Mouse (Mus musculus) thymus, adult 2 months (tissue): ENCODE data around the gene Mindy3. TPM values are rescaled to one million over a fixed set of nuclear protein-coding genes. Genes with fewer than 3 reads are reported as not detected.

Experiments used
- DNase-seq: peaks from one replicate; pipeline ENCODE4 v3.0.0; 2021
- H3K27ac ChIP-seq: fragments of 200-500 bp; 2 replicates; pipeline ENCODE4 v1.5.1; 2012; ENCODE audit warnings: low read length, control low read depth; ENCODE audit not compliant: control insufficient read depth, insufficient read depth
- H3K27me3 ChIP-seq: fragments of 200-500 bp; 2 replicates; pipeline ENCODE4 v1.6.1; 2012; ENCODE audit warnings: mild to moderate bottlenecking, low read length, moderate library complexity, mixed read lengths; ENCODE audit not compliant: control insufficient read depth, insufficient read depth
- H3K36me3 ChIP-seq: fragments of 200-500 bp; 2 replicates; pipeline ENCODE4 v1.6.1; 2012; ENCODE audit warnings: mild to moderate bottlenecking, low read length, moderate library complexity; ENCODE audit not compliant: control insufficient read depth, insufficient read depth
- H3K4me1 ChIP-seq: fragments of 200-500 bp; replicated peaks from 2 replicates; pipeline ENCODE4 v1.6.1; 2012; ENCODE audit warnings: low read length; ENCODE audit not compliant: control insufficient read depth, insufficient read depth
- H3K4me3 ChIP-seq: fragments of 200-500 bp; 2 replicates; pipeline ENCODE4 v1.5.1; 2012; ENCODE audit warnings: mild to moderate bottlenecking, low read length, control low read depth, moderate library complexity; ENCODE audit not compliant: control insufficient read depth, insufficient read depth
- CTCF ChIP-seq: fragments of 200-500 bp; IDR thresholded peaks from 2 replicates; pipeline ENCODE4 v1.5.1; 2012; ENCODE audit warnings: mild to moderate bottlenecking, control low read depth, low read length, moderate library complexity, borderline replicate concordance; ENCODE audit not compliant: control insufficient read depth, poor library complexity, insufficient read depth; ENCODE audit errors: extremely low read depth
- POLR2A ChIP-seq: fragments of 200-500 bp; IDR thresholded peaks from 2 replicates; pipeline ENCODE4 v1.6.1; 2012; ENCODE audit warnings: mild to moderate bottlenecking, low read length, control low read depth, moderate library complexity; ENCODE audit not compliant: control insufficient read depth, poor library complexity, insufficient read depth; ENCODE audit errors: extremely low read depth
- WGBS: fragments of 180-500 bp; shearing (Covaris S2); methylation state at CpG from one replicate; pipeline ENCODE4 v1.1.7; 2018; 5-methylcytosine and 5-hydroxymethylcytosine counted together
- polyA plus RNA-seq: library from polyadenylated mRNA; depleted of rRNA; stranded (reverse); fragments of >200 nt; gene quantifications from 2 replicates; pipeline ENCODE4 v1.2.3, GENCODE M21; 2012; rRNA removed

The Mindy3 gene
- 133 and 137 TPM in 2 replicates for polyA plus RNA-seq

- H3K36me3 ChIP-seq: no peaks in the 10 kb centered on the region
- peak within 1 kb of the TSS; percentile 11; the same call in 1 of the 2 replicates for H3K27ac ChIP-seq
- H3K27me3 ChIP-seq: no peaks in the 10 kb centered on the region
- peak; percentile 95 for DNase-seq
- H3K4me3 ChIP-seq: peak within 1 kb of the TSS; percentile 87
- under 1% methylated on average over 25 of the region's 25 CpGs for WGBS
- H3K4me1 ChIP-seq: peaks cover 6% of the 10 kb centered on the region
- TF ChIP-seq POLR2A (peak; percentile 92), CTCF (no peak)
Measured at GRCm38 (mm10) chr2:12419262-12419655, at the start of gene Mindy3. Gene Mindy3, minus strand, starts transcription at chr2:12419470.

- 95% methylated on average over 1 of the region's 1 CpGs for WGBS
- DNase-seq: no peak
- Histone ChIP-seq H3K4me1 (no peaks in the 10 kb centered on the region), H3K36me3 (no peaks in the 10 kb centered on the region), H3K27ac (no peak overlapping the region), H3K4me3 (no peak overlapping the region), H3K27me3 (no peaks in the 10 kb centered on the region)
- TF ChIP-seq POLR2A (no peak), CTCF (no peak)
Measured at GRCm38 (mm10) chr2:12459732-12460131, 40.5 kb upstream of the Mindy3 start.

- no peak for DNase-seq
- 92% methylated on average over 3 of the region's 3 CpGs for WGBS
- TF ChIP-seq CTCF (no peak), POLR2A (no peak)
- no peaks in the 10 kb centered on the region for H3K36me3 ChIP-seq
- H3K27me3 ChIP-seq: no peaks in the 10 kb centered on the region
- no peak overlapping the region for H3K27ac ChIP-seq
- no peaks in the 10 kb centered on the region for H3K4me1 ChIP-seq
- H3K4me3 ChIP-seq: no peak overlapping the region
Measured at GRCm38 (mm10) chr2:12450108-12450507, 30.8 kb upstream of the Mindy3 start.

- Histone ChIP-seq H3K4me3 (no peak overlapping the region), H3K36me3 (no peaks in the 10 kb centered on the region), H3K27me3 (no peaks in the 10 kb centered on the region), H3K27ac (no peak overlapping the region), H3K4me1 (no peaks in the 10 kb centered on the region)
- DNase-seq: no peak
- TF ChIP-seq POLR2A (no peak), CTCF (no peak)
Measured at GRCm38 (mm10) chr2:12440120-12440519, 20.9 kb upstream of the Mindy3 start.

- peak; percentile 38 for DNase-seq
- Histone ChIP-seq H3K4me3 (no peak overlapping the region), H3K36me3 (no peaks in the 10 kb centered on the region), H3K4me1 (no peaks in the 10 kb centered on the region), H3K27me3 (no peaks in the 10 kb centered on the region), H3K27ac (no peak overlapping the region)
- WGBS: 0% methylated on average over 2 of the region's 2 CpGs
- no peak for TF ChIP-seq POLR2A
- no peak for TF ChIP-seq CTCF
Measured at GRCm38 (mm10) chr2:12439543-12439942, 20.3 kb upstream of the Mindy3 start.

GRCm38 (mm10) chr2:12438181-12438580 is 18.9 kb upstream of the Mindy3 start:
- DNase-seq: no peak
- WGBS: 92% methylated on average over 2 of the region's 2 CpGs
- no peak overlapping the region for H3K27ac ChIP-seq

GRCm38 (mm10) chr2:12432055-12432454 is 12.8 kb upstream of the Mindy3 start:
- TF ChIP-seq CTCF (no peak), POLR2A (no peak)
- no peaks in the 10 kb centered on the region; the same call in 1 of the 2 replicates for H3K4me1 ChIP-seq
- H3K36me3 ChIP-seq: no peaks in the 10 kb centered on the region
- no peaks in the 10 kb centered on the region for H3K27me3 ChIP-seq
- H3K27ac ChIP-seq: no peak overlapping the region
- no peak overlapping the region for H3K4me3 ChIP-seq
- 86% methylated on average over 1 of the region's 1 CpGs for WGBS
- DNase-seq: no peak

More at GRCm38 (mm10) chr2:12438181-12438580, 18.9 kb upstream of the Mindy3 start:
- no peak overlapping the region for H3K4me3 ChIP-seq
- no peaks in the 10 kb centered on the region for H3K27me3 ChIP-seq
- TF ChIP-seq POLR2A (no peak), CTCF (no peak)
- no peaks in the 10 kb centered on the region for H3K36me3 ChIP-seq
- no peaks in the 10 kb centered on the region for H3K4me1 ChIP-seq
